Mouse (Mus musculus) neural tube, embryonic 14.5 days (tissue): Measurements from ENCODE around the gene Nppa. TPM values are rescaled to one million over a fixed set of nuclear protein-coding genes. Genes with fewer than 3 reads are reported as not detected.
"Not testable (repeated sequence)": the region's sequence is repeated elsewhere in the genome, so short reads cannot be mapped to it uniquely, and the experiment has no call there.

Source experiments
- ATAC-seq: fragments of 200-750 bp; cut with Nextera tagmentation; 2 replicates; pipeline ENCODE4 v1.8.0; 2017; ENCODE audit warnings: low read depth, mild to moderate bottlenecking, moderate TSS enrichment, moderate library complexity
- H3K27ac ChIP-seq: fragments of 300-500 bp; sonication (generic); 2 replicates; pipeline ENCODE4 v1.5.1; 2014; ENCODE audit warnings: low read depth, mild to moderate bottlenecking, control low read depth, low read length, moderate library complexity, mixed read lengths
- H3K27me3 ChIP-seq: fragments of 300-500 bp; sonication (generic); 2 replicates; pipeline ENCODE4 v1.6.1; 2014; ENCODE audit warnings: low read length; ENCODE audit not compliant: control insufficient read depth, insufficient read depth
- H3K36me3 ChIP-seq: fragments of 300-500 bp; sonication (generic); 2 replicates; pipeline ENCODE4 v1.6.1; 2014; ENCODE audit warnings: low read length, mixed read lengths; ENCODE audit not compliant: control insufficient read depth, insufficient read depth
- H3K4me1 ChIP-seq: fragments of 300-500 bp; sonication (generic); 2 replicates; pipeline ENCODE4 v1.6.1; 2014; ENCODE audit warnings: low read length; ENCODE audit not compliant: control insufficient read depth, insufficient read depth
- H3K4me2 ChIP-seq: fragments of 300-500 bp; sonication (generic); 2 replicates; pipeline ENCODE4 v1.6.1; 2014; ENCODE audit warnings: mild to moderate bottlenecking, low read depth, low read length, control low read depth
- H3K4me3 ChIP-seq: fragments of 300-500 bp; sonication (generic); 2 replicates; pipeline ENCODE4 v1.5.1; 2014; ENCODE audit warnings: low read depth, low read length, control low read depth, mixed read lengths
- H3K9ac ChIP-seq: fragments of 300-500 bp; sonication (generic); replicated peaks from 2 replicates; pipeline ENCODE4 v1.6.1; 2014; ENCODE audit warnings: low read depth, mild to moderate bottlenecking, control low read depth, low read length, mixed read lengths
- H3K9me3 ChIP-seq: fragments of 300-500 bp; sonication (generic); 2 replicates; pipeline ENCODE4 v1.6.1; 2016; ENCODE audit warnings: low read length; ENCODE audit not compliant: control insufficient read depth
- WGBS: fragments of 180-500 bp; shearing (Covaris S2); extraction: QIAGEN DNeasy Blood & Tissue Kit; methylation state at CpG from one replicate; pipeline ENCODE4 v1.1.7; 2014; 5-methylcytosine and 5-hydroxymethylcytosine counted together
- polyA plus RNA-seq: library from polyadenylated mRNA; unstranded; fragments of >200 nt; fragmentation: Nextera tagmentation; extraction: Ambion mirVana; gene quantifications from 2 replicates; pipeline ENCODE4 v1.2.1, GENCODE M21; 2014

The Nppa gene
- polyA plus RNA-seq, 1 experiment from 2014 or later, result 2.4 TPM

DNA sequence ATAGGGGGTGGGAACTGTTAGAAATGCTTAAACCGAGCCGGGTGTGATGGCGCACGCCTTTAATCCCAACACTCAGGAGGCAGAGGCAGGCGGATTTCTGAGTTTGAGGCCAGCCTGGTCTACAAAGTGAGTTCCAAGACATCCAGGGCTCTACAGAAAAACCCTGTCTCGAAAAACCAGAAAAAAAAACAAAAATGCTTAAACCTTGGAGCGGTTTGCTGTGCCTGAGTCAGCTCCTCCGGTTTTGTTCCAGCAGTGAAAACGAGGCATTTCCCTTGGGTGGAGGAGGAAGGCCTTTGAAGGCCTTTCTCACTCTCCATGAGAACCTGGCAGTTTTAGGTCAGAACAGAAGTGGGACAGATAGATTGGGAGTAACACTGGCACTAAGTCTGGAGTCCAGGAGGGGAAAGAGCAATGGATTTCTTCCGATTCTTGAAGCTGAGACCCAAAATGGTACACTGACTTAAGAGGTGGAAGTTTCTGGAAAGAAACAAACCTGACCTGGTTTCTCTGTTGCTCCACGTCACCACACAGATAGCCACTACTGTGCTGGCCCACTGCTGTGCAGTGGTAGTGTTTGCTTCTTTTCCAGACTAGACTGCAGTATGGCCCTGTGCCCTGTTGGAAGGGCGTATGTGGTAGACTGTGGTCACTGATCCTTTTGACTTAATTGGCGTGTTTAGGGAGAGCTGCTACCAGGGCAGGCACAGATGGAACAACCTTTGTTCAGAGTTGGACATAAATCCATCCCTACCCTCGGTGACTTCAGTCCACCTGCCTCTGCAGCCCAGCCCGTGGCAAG, 39.7 kb downstream of the Nppa start:
- H3K27me3 ChIP-seq, result no peaks in the 10 kb centered on the region
- H3K4me2 ChIP-seq, result peak overlapping the region; percentile 68
- no peaks in the 10 kb centered on the region; the same call in 1 of the 2 replicates for H3K36me3 ChIP-seq
- H3K4me3 ChIP-seq, result peak overlapping the region; percentile 86
- ATAC-seq, result no peak
- 61% methylated on average over 15 of the region's 15 CpGs for WGBS
- H3K9ac ChIP-seq, result peak overlapping the region; percentile 60
- peaks cover 28% of the 10 kb centered on the region for H3K4me1 ChIP-seq
- peak overlapping the region; percentile 55 for H3K27ac ChIP-seq
- no peaks in the 10 kb centered on the region for H3K9me3 ChIP-seq

DNA sequence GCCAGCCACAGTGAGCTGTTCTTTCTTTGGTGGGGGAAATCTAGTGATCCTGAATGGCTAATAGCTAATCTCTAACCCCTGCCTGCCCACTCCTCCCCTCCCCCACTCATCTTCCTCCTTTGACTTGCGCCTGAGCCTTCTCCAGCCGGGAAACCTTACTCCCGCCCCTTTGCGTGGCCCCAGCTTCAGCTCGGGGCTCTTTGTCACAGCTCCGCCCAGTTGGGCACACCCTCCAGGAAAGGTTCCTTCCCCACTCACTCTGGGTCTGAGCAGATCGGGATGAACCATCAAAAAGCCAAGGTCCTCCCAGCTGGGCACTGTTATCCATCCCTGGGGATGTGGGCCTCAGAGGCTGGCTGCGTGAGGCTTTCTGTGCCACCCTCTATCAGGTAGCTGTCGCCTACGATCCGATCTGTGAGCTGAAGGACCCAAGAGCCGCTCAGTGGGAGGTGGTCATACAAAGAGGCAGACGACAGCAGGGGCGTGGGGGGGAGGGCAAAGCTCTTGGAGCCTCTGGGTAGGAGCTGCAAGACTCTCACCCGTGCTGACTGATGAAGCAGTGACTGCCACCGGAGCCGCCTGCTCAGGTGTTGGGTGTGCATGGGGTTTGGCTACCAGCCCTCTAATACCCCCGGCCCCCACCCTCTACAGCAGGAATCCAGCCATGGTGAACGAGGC, 40.5 kb downstream of the Nppa start:
- peak; percentile 11 for ATAC-seq
- Histone ChIP-seq H3K36me3 (no peaks in the 10 kb centered on the region; the same call in 1 of the 2 replicates), H3K27me3 (no peaks in the 10 kb centered on the region), H3K4me2 (peak overlapping the region; percentile 68), H3K9me3 (no peaks in the 10 kb centered on the region), H3K9ac (peak overlapping the region; percentile 51), H3K4me1 (peaks cover 28% of the 10 kb centered on the region), H3K27ac (peak overlapping the region; percentile 55), H3K4me3 (peak overlapping the region; percentile 39)
- 3% methylated on average over 19 of the region's 19 CpGs for WGBS

DNA sequence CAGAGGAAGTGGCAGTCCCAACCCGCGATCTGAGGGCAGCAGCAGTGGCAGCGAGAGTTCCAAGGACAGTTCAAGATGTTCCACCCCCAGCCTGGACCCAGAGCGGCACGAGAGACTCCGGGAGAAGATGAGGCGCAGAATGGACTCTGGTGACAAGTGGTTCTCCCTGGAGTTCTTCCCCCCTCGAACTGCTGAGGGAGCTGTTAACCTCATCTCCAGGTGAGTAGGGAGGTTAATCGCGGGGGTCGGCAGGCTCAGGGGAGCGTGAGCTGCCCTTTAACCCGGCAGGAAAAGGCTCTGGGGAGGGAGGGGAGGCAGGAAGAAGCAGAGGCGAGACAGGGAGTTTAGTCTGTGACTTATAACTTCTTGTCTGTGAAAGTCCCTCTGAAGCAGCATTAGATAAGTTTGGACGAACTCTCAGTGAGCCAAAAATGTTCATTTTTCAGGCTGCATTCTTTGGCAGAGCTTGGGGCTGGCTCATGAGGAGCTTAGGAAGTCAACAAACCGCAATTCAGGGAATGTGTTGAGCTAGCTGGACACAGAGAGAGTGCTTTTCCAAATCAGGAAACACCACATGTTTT, 41.2 kb downstream of the Nppa start:
- Histone ChIP-seq H3K27ac (peak overlapping the region; percentile 55), H3K9ac (peak overlapping the region; percentile 51), H3K4me1 (peaks cover 28% of the 10 kb centered on the region), H3K27me3 (no peaks in the 10 kb centered on the region), H3K4me2 (peak overlapping the region; percentile 68), H3K36me3 (no peaks in the 10 kb centered on the region; the same call in 1 of the 2 replicates), H3K4me3 (peak overlapping the region; percentile 39), H3K9me3 (no peaks in the 10 kb centered on the region)
- no peak for ATAC-seq
- 9% methylated on average over 16 of the region's 16 CpGs for WGBS

DNA sequence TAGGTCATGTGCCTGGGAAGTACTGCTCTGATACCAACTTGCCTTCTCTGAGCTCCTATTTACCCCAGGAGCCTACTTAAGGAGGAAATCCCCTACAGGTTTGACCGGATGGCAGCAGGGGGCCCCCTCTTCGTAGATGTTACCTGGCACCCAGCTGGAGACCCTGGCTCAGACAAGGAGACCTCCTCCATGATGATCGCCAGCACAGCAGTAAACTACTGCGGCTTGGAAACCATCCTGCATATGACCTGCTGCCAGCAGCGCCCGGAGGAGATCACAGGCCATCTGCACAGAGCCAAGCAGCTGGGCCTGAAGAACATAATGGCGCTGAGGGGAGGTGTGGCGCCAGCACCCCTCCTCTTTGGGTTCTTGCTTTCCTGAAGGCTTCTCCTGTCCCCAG, 42.8 kb downstream of the Nppa start:
- H3K27ac ChIP-seq, H3K4me3 ChIP-seq, H3K9ac ChIP-seq, H3K36me3 ChIP-seq, H3K4me2 ChIP-seq, H3K9me3 ChIP-seq, H3K27me3 ChIP-seq, ATAC-seq: not testable (repeated sequence)
- H3K4me1 ChIP-seq, result peaks cover 23% of the 10 kb centered on the region
- 78% methylated on average over 6 of the region's 8 CpGs for WGBS

DNA sequence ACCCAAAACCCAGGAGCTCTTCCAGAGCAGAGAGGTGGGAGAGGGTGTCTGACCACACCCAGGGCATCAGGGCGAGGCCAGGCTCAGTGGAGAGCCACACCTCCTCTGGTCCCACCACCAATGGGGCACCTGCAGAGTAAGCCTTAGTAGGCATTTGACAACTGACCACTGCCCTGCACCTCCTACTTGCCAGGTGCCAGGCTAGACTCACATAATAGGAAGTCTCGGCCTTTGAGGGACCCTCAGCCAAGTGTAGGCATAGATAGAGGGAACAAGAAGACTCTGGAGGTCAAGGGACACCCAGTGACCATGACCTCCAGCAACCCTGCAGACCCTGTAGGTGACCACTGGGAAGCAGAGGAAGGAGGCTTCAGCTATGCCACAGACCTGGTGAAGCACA, 43.6 kb downstream of the Nppa start:
- no peak overlapping the region for H3K4me3 ChIP-seq
- no peak overlapping the region for H3K4me2 ChIP-seq
- H3K27me3 ChIP-seq, result no peaks in the 10 kb centered on the region
- WGBS, result 95% methylated on average over 2 of the region's 2 CpGs
- H3K27ac ChIP-seq, result no peak overlapping the region
- ATAC-seq, result no peak
- no peak overlapping the region for H3K9ac ChIP-seq
- H3K9me3 ChIP-seq, result no peaks in the 10 kb centered on the region
- peaks cover 14% of the 10 kb centered on the region; the same call in 1 of the 2 replicates for H3K36me3 ChIP-seq
- H3K4me1 ChIP-seq, result peaks cover 23% of the 10 kb centered on the region

DNA sequence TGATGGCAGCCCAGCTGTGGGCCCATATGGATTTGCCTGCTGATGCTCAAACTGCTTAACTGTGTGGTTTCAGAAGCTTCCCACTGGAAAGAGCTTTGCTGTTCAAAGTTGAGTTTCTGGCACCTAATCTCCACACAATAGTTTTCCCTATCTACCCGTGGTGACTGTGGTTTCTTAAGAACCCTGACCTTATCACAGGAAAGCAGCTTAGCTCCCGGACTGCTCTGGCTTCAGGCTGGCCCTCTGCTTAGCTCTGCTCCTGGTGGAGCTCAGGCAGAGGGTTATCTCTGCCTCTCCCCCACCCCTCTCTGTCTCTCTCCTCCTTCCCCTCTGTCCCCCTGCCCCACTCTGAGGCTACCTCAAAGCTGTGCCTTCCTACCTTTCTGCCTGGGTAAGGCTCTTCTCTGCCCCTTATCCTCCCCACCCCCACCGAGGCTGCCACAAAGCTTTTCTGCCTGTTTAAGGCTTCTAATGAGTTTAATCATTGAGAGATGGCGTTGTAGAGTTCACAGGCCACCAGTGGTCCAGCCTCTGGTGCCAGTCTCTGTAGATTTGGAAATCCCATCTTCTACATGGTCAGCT, 46.0 kb downstream of the Nppa start:
- Histone ChIP-seq H3K27ac (no peak overlapping the region), H3K4me2 (no peak overlapping the region), H3K4me1 (peaks cover 8% of the 10 kb centered on the region), H3K36me3 (peaks cover 32% of the 10 kb centered on the region), H3K9ac (no peak overlapping the region), H3K27me3 (no peaks in the 10 kb centered on the region), H3K9me3 (no peaks in the 10 kb centered on the region), H3K4me3 (no peak overlapping the region)
- no peak for ATAC-seq
- WGBS, result 74% methylated on average over 4 of the region's 4 CpGs

DNA sequence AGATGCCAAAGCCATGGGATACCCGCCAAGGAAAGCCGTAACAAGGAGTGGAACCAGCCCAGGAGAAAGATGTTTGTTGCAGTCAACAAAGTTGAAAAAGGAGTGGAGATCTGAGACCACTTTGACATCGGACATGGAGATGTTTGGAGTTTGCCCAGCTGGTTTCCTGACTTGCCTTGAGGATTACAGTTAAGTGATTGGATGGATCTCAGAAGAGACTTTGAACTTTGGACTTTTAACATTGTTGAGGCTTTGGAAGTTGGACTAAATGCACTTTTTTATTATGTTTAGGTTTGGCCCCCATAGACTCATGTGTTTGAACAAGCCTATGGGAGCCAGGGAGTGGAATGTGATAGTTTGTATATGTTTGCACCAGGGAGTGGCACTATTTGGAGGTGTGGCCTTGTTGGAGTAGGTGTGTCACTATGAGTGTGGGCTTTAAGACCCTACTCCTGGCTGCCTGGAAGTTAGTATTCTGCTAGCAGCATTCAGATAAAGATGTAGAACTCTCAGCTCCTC, 49.9 kb downstream of the Nppa start:
- H3K4me2 ChIP-seq, H3K27ac ChIP-seq, H3K27me3 ChIP-seq, ATAC-seq, H3K4me1 ChIP-seq, H3K9ac ChIP-seq, H3K4me3 ChIP-seq, H3K9me3 ChIP-seq: not testable (repeated sequence)
- WGBS, result 97% methylated on average over 3 of the region's 3 CpGs
- H3K36me3 ChIP-seq, result peaks cover 66% of the 10 kb centered on the region

DNA sequence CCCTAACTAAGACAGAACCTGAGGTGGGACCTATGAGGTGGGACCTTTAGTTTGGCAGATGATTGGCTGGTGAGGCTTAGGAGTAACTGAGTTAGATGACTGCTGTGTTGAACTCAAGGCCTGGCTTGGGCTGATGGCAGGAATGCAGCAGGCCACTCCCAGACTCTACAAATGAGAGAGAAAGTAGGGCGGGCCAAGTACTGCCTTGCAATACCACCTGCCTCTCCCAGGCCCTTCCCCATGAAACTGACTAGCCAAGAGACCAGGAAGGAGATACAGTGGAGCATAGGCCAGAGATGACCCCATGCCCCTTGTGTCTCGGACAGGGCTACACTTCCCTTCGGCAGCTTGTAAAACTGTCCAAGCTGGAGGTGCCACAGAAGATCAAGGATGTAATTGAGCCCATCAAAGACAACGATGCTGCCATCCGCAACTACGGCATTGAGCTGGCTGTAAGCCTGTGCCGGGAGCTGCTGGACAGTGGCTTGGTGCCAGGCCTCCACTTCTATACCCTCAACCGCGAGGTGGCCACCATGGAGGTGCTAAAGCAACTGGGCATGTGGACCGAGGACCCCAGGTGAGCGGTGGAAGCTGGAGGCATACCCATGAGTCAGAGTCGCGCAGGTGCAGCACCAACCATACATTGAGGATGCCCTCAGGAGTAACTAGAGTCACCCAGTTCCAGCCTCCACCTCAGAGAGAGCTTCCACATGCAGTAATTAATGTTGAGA, 50.7 kb downstream of the Nppa start:
- no peak overlapping the region for H3K4me3 ChIP-seq
- H3K27ac ChIP-seq, result no peak overlapping the region
- peaks cover 73% of the 10 kb centered on the region for H3K36me3 ChIP-seq
- H3K4me2 ChIP-seq, result no peak overlapping the region
- H3K4me1 ChIP-seq, result no peaks in the 10 kb centered on the region
- WGBS, result 94% methylated on average over 13 of the region's 13 CpGs
- H3K9me3 ChIP-seq, result no peaks in the 10 kb centered on the region
- H3K27me3 ChIP-seq, result no peaks in the 10 kb centered on the region
- H3K9ac ChIP-seq, result no peak overlapping the region
- ATAC-seq, result no peak
